Mouse (Mus musculus) heart, adult 11 months (tissue): ENCODE results near the gene Jmjd8.
"Not testable (repeated sequence)": the region's sequence is repeated elsewhere in the genome, so short reads cannot be mapped to it uniquely, and the experiment has no call there.

Source experiments
- DNase-seq: peaks from one replicate; pipeline ENCODE4 v3.0.0; 2022

The Jmjd8 gene

GRCm38 (mm10) chr17:25828712-25829557 lies at the start of gene Jmjd8:
Gene Jmjd8 (plus strand): TSS chr17:25828867.
- DNase-seq, result peak; percentile 98

GRCm38 (mm10) chr17:25781339-25781738 lies 47.3 kb upstream of the Jmjd8 start:
- DNase-seq, result peak; percentile 90

- peak; percentile 96 for DNase-seq
Measured at GRCm38 (mm10) chr17:25783086-25783485, 45.6 kb upstream of the Jmjd8 start.

- DNase-seq, result peak; percentile 93
Measured at GRCm38 (mm10) chr17:25783861-25784574, 44.6 kb upstream of the Jmjd8 start.

GRCm38 (mm10) chr17:25785281-25785745 lies 43.4 kb upstream of the Jmjd8 start, which contains the start of gene Haghl:
Gene Haghl (minus strand): TSS chr17:25785673.
- DNase-seq, result peak; percentile 100

GRCm38 (mm10) chr17:25786280-25786679 lies 42.4 kb upstream of the Jmjd8 start, which contains the start of gene Ccdc78:
Gene Ccdc78 (plus strand): TSS chr17:25786580.
- DNase-seq, result no peak

- peak; percentile 90 for DNase-seq
Measured at GRCm38 (mm10) chr17:25786781-25787504, 41.7 kb upstream of the Jmjd8 start.

- peak; percentile 94 for DNase-seq
Measured at GRCm38 (mm10) chr17:25791320-25791842, 37.3 kb upstream of the Jmjd8 start.

- DNase-seq, result peak; percentile 98
Measured at GRCm38 (mm10) chr17:25791843-25792527, 36.7 kb upstream of the Jmjd8 start.

- DNase-seq, result peak; percentile 99
Measured at GRCm38 (mm10) chr17:25792615-25793014, 36.1 kb upstream of the Jmjd8 start, which contains the start of gene Fam173a. Gene Fam173a (minus strand): TSS chr17:25792901.

- DNase-seq, result no peak
Measured at GRCm38 (mm10) chr17:25794197-25794596, 34.5 kb upstream of the Jmjd8 start.

- peak; percentile 92 for DNase-seq
Measured at GRCm38 (mm10) chr17:25794998-25795397, 33.7 kb upstream of the Jmjd8 start.

- DNase-seq, result peak; percentile 94
Measured at GRCm38 (mm10) chr17:25795609-25796092, 33.0 kb upstream of the Jmjd8 start, which contains the start of gene AC134908.4. Gene AC134908.4 (minus strand): TSS chr17:25795659.

- DNase-seq, result peak; percentile 96
Measured at GRCm38 (mm10) chr17:25796211-25796771, 32.4 kb upstream of the Jmjd8 start.

GRCm38 (mm10) chr17:25796951-25797369 lies 31.7 kb upstream of the Jmjd8 start, which contains the start of gene Metrn:
Gene Metrn (minus strand): TSS chr17:25797136.
- peak; percentile 100 for DNase-seq

GRCm38 (mm10) chr17:25801029-25801428 lies 27.6 kb upstream of the Jmjd8 start:
- peak; percentile 95 for DNase-seq

- DNase-seq, result peak; percentile 95
Measured at GRCm38 (mm10) chr17:25802825-25803517, 25.7 kb upstream of the Jmjd8 start.

- DNase-seq, result no peak
Measured at GRCm38 (mm10) chr17:25806507-25806906, 22.2 kb upstream of the Jmjd8 start.

GRCm38 (mm10) chr17:25807452-25807851 lies 21.2 kb upstream of the Jmjd8 start:
- not testable (repeated sequence) for DNase-seq

- DNase-seq, result no peak
Measured at GRCm38 (mm10) chr17:25808028-25808427, 20.6 kb upstream of the Jmjd8 start.
